Mouse (Mus musculus) midbrain, embryonic 14.5 days (tissue): ENCODE results near the gene Gm49339. TPM values are rescaled to one million over a fixed set of nuclear protein-coding genes. Genes with fewer than 3 reads are reported as not detected.
"Not testable (repeated sequence)": the region's sequence is repeated elsewhere in the genome, so short reads cannot be mapped to it uniquely, and the experiment has no call there.

ENCODE experiments used
- ATAC-seq: fragments of 200-750 bp; cut with Nextera tagmentation; 2 replicates; pipeline ENCODE4 v1.8.0; 2017; ENCODE audit warnings: moderate number of reproducible peaks, moderate library complexity; ENCODE audit not compliant: low FRiP score, low TSS enrichment
- DNase-seq: peaks from one replicate; pipeline ENCODE4 v3.0.0-alpha.2; 2015
- H3K27ac ChIP-seq: fragments of 300-500 bp; sonication (generic); replicated peaks from 2 replicates; pipeline ENCODE4 v1.5.1; 2014; ENCODE audit warnings: mild to moderate bottlenecking, low read depth, low read length, moderate library complexity
- H3K27me3 ChIP-seq: fragments of 300-500 bp; sonication (generic); 2 replicates; pipeline ENCODE4 v1.6.1; 2014; ENCODE audit warnings: low read length, control low read depth, mixed read lengths; ENCODE audit not compliant: control insufficient read depth, insufficient read depth
- H3K36me3 ChIP-seq: fragments of 300-500 bp; sonication (generic); 2 replicates; pipeline ENCODE4 v1.6.1; 2014; ENCODE audit warnings: low read length, control low read depth; ENCODE audit not compliant: control insufficient read depth, insufficient read depth
- H3K4me1 ChIP-seq: fragments of 300-500 bp; sonication (generic); 2 replicates; pipeline ENCODE4 v1.6.1; 2014; ENCODE audit warnings: mild to moderate bottlenecking, antibody characterized with exemption, low read length, control low read depth; ENCODE audit not compliant: control insufficient read depth, insufficient read depth
- H3K4me2 ChIP-seq: fragments of 300-500 bp; sonication (generic); 2 replicates; pipeline ENCODE4 v1.6.1; 2014; ENCODE audit warnings: mild to moderate bottlenecking, low read length, moderate library complexity
- H3K4me3 ChIP-seq: fragments of 300-500 bp; sonication (generic); replicated peaks from 2 replicates; pipeline ENCODE4 v1.5.1; 2014; ENCODE audit warnings: low read depth, low read length
- H3K9ac ChIP-seq: fragments of 300-500 bp; sonication (generic); replicated peaks from 2 replicates; pipeline ENCODE4 v1.6.1; 2014; ENCODE audit warnings: mild to moderate bottlenecking, low read length, moderate library complexity
- H3K9me3 ChIP-seq: fragments of 300-500 bp; sonication (generic); 2 replicates; pipeline ENCODE4 v1.6.1; 2016; ENCODE audit warnings: low read length, control low read depth, mixed read lengths; ENCODE audit not compliant: control insufficient read depth
- WGBS: fragments of 180-500 bp; shearing (Covaris S2); extraction: QIAGEN DNeasy Blood & Tissue Kit; methylation state at CpG from one replicate; pipeline ENCODE4 v1.1.7; 2014; 5-methylcytosine and 5-hydroxymethylcytosine counted together
- polyA plus RNA-seq: library from polyadenylated mRNA; unstranded; fragments of >200 nt; fragmentation: Nextera tagmentation; extraction: Ambion mirVana; gene quantifications from 2 replicates; pipeline ENCODE4 v1.2.1, GENCODE M21; 2014

The Gm49339 gene
- not detected in 2 replicates for polyA plus RNA-seq

DNA sequence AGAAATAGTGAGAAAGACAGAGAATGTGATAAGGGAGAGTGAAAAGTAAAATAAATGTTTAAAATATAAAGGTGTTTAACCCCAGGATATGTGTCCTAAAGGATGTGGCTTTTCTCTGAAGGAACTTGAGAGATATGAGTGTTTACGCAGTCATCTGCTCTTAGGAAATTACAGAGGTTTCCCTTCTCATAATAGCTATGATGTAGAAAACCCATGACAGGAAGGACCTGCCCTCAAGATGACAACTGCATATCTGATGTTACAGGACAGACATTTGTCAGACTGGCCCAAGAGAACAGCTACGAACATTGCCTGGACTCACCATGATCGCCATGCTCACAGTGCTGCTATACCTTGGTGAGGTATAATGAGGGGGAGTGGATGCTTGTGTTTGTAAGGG, at the start of gene Gm49339, which contains the start of gene Lilr4b:
Gene Gm49339, plus strand, starts transcription at position 216 of the 400 bp plus-strand sequence.
Gene Lilr4b, plus strand, starts transcription at position 236 of the 400 bp plus-strand sequence.
- not testable (repeated sequence) for H3K4me1 ChIP-seq, H3K4me3 ChIP-seq, H3K27ac ChIP-seq, H3K4me2 ChIP-seq, H3K36me3 ChIP-seq, ATAC-seq, H3K9ac ChIP-seq, H3K27me3 ChIP-seq, DNase-seq, H3K9me3 ChIP-seq
- WGBS, result 97% methylated on average over 1 of the region's 3 CpGs

DNA sequence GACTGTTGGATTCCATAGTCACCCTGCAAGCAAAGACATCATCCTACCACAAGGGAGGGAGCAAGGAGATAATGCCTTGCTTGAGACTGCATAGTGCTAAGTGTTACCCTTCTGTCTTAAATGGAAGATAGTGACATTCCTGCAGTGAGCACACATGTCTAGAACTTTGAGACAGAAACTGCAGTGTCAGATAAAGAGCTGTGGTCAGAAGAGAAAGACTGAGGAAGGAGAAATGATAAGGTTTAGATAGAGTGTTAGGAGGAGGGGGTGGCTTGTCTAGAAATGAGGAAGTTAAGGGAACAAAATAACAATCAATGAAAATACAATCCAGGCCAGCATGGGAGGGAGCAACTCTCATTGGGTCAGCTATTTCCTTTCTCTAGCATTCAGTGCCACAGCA, 47.5 kb upstream of the Gm49339 start:
- no peak overlapping the region for H3K4me2 ChIP-seq
- no peak for DNase-seq
- no peaks in the 10 kb centered on the region for H3K4me1 ChIP-seq
- H3K36me3 ChIP-seq, result no peaks in the 10 kb centered on the region
- no peak overlapping the region for H3K4me3 ChIP-seq
- H3K9ac ChIP-seq, result no peak overlapping the region
- no peaks in the 10 kb centered on the region for H3K9me3 ChIP-seq
- no peaks in the 10 kb centered on the region for H3K27me3 ChIP-seq
- ATAC-seq, result no peak
- H3K27ac ChIP-seq, result no peak overlapping the region

DNA sequence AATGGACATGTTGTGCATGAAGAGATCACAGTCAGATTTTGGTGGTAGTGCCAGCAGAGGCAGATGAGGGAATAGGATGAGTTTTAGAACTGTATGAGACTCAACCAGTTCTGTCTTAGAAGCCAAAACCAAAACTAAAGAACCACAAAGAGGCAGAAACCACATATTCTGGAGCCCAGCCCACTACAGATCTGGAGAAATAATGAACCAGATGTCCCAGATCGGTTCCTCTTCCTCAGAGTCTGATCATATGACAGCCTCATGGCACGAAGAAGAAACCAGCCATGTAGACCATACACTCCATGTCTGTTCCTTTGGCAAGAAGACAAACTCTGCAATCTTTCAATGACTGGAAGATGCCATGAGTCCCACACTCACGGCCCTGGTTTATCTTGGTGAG, 44.7 kb upstream of the Gm49339 start:
- no peaks in the 10 kb centered on the region for H3K9me3 ChIP-seq
- H3K4me3 ChIP-seq, result no peak overlapping the region
- H3K27ac ChIP-seq, result no peak overlapping the region
- no peak overlapping the region for H3K4me2 ChIP-seq
- H3K4me1 ChIP-seq, result no peaks in the 10 kb centered on the region
- no peak overlapping the region for H3K9ac ChIP-seq
- 86% methylated on average over 3 of the region's 3 CpGs for WGBS
- no peak; the same call in 1 of the 2 replicates for ATAC-seq
- H3K27me3 ChIP-seq, result no peaks in the 10 kb centered on the region
- H3K36me3 ChIP-seq, result no peaks in the 10 kb centered on the region
- no peak for DNase-seq

DNA sequence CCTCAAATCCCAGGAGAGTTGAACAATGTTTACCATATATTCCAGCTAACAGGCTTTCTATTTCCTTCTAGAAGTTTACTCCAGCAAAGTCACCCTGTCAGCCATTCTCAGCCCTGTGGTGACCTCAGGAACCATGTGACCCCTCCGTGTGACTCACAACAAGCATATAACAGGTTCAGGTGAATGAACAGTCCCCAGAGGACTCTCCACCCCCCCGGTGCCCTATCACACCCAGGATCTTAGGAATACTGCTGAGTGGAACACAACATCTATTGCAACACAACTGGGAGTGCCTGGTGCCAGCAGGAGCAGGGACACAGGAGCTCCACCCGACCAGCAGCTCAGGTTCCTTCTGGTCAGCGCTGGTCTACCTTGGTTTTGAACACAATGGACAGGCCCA, 28.8 kb upstream of the Gm49339 start:
- Histone ChIP-seq H3K4me3 (no peak overlapping the region), H3K36me3 (no peaks in the 10 kb centered on the region), H3K4me1 (no peaks in the 10 kb centered on the region), H3K4me2 (no peak overlapping the region), H3K9me3 (no peaks in the 10 kb centered on the region), H3K9ac (no peak overlapping the region), H3K27me3 (no peaks in the 10 kb centered on the region), H3K27ac (no peak overlapping the region)
- ATAC-seq (no peak), DNase-seq (no peak)
- WGBS, result 81% methylated on average over 4 of the region's 4 CpGs

DNA sequence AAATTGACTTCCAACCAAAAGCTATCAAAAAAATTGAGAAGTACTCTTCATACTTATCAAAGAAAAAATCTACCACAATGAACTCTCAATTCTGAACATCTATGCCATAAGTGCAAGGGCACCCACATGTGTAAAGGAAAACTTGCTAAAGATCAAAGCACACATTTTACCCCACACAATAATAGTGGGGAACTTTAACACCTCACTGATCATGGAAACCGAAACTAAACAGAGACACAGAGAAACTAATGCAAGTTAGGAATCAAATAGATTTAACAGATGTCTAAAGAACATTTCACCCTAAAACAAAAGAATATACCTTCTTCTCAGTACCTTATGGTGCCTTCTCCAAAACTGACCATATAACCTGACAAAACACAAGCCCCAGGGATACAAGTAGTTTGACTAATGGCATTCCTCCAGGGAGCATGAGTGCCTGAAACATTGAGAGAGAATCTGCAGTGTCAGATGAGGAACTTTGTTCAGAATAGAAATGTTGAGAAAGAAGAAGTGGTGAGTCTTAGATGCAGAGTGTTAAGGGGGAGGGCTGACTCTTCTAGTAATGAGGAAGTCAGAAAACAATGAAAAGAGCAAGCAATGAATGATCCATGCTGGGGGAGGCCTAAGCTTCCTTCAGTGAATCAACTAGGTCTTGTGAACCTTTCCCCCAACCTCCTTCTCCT, 26.7 kb upstream of the Gm49339 start:
- Histone ChIP-seq H3K9me3 (no peaks in the 10 kb centered on the region), H3K9ac (no peak overlapping the region), H3K27me3 (no peaks in the 10 kb centered on the region), H3K4me2 (no peak overlapping the region), H3K4me3 (no peak overlapping the region), H3K36me3 (no peaks in the 10 kb centered on the region), H3K4me1 (no peaks in the 10 kb centered on the region), H3K27ac (no peak overlapping the region)
- no peak for DNase-seq
- no peak for ATAC-seq
- WGBS, result 67% methylated on average over 1 of the region's 1 CpGs

DNA sequence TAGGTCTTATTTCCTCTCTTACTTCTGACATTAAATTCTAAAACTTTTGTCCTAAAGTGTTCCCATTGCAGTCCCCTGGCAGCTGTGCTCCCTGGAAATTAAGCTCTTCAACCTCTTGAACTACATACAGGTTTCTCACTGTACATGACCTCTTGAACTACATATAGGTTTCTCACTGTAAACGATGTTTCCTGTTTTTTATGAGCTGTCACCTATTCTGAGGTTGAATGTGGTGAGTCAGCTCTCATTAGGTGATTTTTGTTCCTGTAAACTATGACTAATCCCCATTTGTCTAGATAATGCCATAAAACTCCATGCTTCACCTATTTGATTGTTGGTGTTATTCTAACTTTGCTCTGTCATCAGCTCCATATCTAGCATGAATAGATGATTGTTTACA, 26.0 kb upstream of the Gm49339 start:
- no peaks in the 10 kb centered on the region for H3K27me3 ChIP-seq
- no peaks in the 10 kb centered on the region for H3K36me3 ChIP-seq
- H3K4me2 ChIP-seq, result no peak overlapping the region
- ATAC-seq (no peak), DNase-seq (no peak)
- H3K9ac ChIP-seq, result no peak overlapping the region
- no peak overlapping the region for H3K27ac ChIP-seq
- no peaks in the 10 kb centered on the region for H3K4me1 ChIP-seq
- no peak overlapping the region for H3K4me3 ChIP-seq
- WGBS, result 77% methylated on average over 1 of the region's 1 CpGs
- no peaks in the 10 kb centered on the region for H3K9me3 ChIP-seq

DNA sequence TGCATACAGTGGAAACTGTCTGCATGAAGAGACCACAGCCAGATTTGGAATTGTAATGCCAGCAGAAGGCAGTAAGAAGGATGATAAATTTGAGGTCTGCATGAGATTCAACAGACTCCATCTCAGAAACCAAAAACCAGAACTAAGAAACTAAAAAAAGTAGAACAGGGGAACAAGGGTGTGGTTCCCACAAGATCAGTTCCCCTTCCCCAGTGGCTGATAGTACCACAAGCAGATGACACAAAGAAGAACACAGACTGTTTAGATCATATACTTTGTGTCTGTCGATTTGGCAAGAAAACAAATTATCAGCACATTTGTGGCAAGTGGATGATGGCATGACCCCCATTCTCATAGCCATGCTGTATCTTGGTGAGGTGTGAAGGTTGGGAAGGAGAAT, 24.6 kb upstream of the Gm49339 start:
- Histone ChIP-seq H3K4me1 (no peaks in the 10 kb centered on the region), H3K9ac (no peak overlapping the region), H3K4me2 (no peak overlapping the region), H3K4me3 (no peak overlapping the region), H3K27me3 (no peaks in the 10 kb centered on the region), H3K27ac (no peak overlapping the region), H3K9me3 (no peaks in the 10 kb centered on the region), H3K36me3 (no peaks in the 10 kb centered on the region)
- ATAC-seq, result no peak
- DNase-seq, result no peak
- WGBS, result 94% methylated on average over 1 of the region's 1 CpGs

DNA sequence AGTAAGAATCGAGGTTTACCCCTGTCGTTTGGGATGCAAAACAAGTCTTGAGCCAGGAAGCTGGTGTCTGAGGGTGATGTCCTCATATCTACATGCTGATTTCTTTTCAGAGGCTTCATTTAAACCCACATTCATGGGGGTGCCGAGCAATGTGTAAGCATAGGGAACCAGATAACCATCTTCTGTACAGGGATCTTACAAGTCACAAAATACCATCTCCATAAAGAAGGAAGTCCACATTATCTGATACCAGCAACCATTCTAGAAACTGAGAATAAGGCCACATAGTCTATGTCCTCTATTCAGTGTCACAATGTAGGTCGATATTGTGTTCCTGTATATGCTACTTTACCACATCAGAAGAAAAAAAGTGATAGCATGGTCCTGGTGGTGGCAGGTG, 24.0 kb upstream of the Gm49339 start:
- WGBS, result 77% methylated on average over 4 of the region's 4 CpGs
- Histone ChIP-seq H3K4me3 (no peak overlapping the region), H3K4me2 (no peak overlapping the region)

DNA sequence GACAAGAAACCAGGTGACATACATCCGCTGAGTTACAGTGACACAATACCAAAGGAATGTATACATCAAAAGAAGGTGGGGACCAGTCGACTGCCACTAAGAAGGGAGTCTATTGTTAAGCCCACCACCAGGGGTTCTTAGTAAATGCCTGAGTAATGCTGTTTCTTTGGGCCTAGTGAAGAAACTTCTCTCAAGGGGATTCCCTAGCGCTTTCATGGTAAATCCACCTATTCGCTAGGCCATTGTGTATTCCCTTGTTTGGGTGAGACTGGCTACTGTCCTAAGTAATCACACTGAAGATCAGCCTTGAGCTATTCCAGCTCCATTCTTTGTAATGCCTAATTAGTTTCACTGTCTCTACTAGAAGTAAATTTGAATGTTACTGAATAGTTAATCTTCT, 16.6 kb upstream of the Gm49339 start:
- H3K36me3 ChIP-seq, H3K4me3 ChIP-seq, H3K9me3 ChIP-seq, H3K4me1 ChIP-seq, ATAC-seq, H3K27me3 ChIP-seq, H3K4me2 ChIP-seq, H3K9ac ChIP-seq, H3K27ac ChIP-seq: not testable (repeated sequence)
- 24% methylated on average over 4 of the region's 4 CpGs for WGBS
- DNase-seq, result peak; percentile 1

More for the DNA sequence above, 24.0 kb upstream of the Gm49339 start:
- H3K4me1 ChIP-seq, result no peaks in the 10 kb centered on the region
- H3K9me3 ChIP-seq, result no peaks in the 10 kb centered on the region
- ATAC-seq (no peak), DNase-seq (no peak)
- no peak overlapping the region for H3K27ac ChIP-seq
- H3K27me3 ChIP-seq, result no peaks in the 10 kb centered on the region
- no peak overlapping the region for H3K9ac ChIP-seq
- H3K36me3 ChIP-seq, result no peaks in the 10 kb centered on the region
